Mouse (Mus musculus) cerebellum, adult 2 months (tissue): Measurements from ENCODE around the gene Rgs16. TPM values are rescaled to one million over a fixed set of nuclear protein-coding genes. Genes with fewer than 3 reads are reported as not detected.

Experiments used
- DNase-seq, 2 experiments: peaks; one replicate each; pipeline ENCODE4 v3.0.0; 2021
- H3K27ac ChIP-seq: fragments of 200-500 bp; 2 replicates; pipeline ENCODE4 v1.5.1; 2012; ENCODE audit warnings: low read length, control low read depth, inconsistent platforms; ENCODE audit not compliant: insufficient read depth
- H3K27me3 ChIP-seq: fragments of 200-500 bp; 2 replicates; pipeline ENCODE4 v1.6.1; 2012; ENCODE audit warnings: inconsistent platforms, mild to moderate bottlenecking, low read length, moderate library complexity; ENCODE audit not compliant: control insufficient read depth, insufficient read depth
- H3K4me1 ChIP-seq: fragments of 200-500 bp; 2 replicates; pipeline ENCODE4 v1.6.1; 2011; ENCODE audit warnings: low read length; ENCODE audit not compliant: control insufficient read depth, insufficient read depth
- H3K4me3 ChIP-seq: fragments of 200-500 bp; replicated peaks from 2 replicates; pipeline ENCODE3; 2011; ENCODE audit warnings: mild to moderate bottlenecking, low read depth, low read length, control low read depth; ENCODE audit not compliant: insufficient read depth
- CTCF ChIP-seq: fragments of 200-500 bp; IDR thresholded peaks from 2 replicates; pipeline ENCODE4 v1.5.1; 2011; ENCODE audit warnings: low read depth, mild to moderate bottlenecking, control low read depth, low read length, moderate library complexity, borderline replicate concordance; ENCODE audit not compliant: insufficient read depth
- POLR2A ChIP-seq: fragments of 200-500 bp; IDR thresholded peaks from 2 replicates; pipeline ENCODE4 v1.6.1; 2011; ENCODE audit warnings: low read length, control low read depth, borderline replicate concordance; ENCODE audit not compliant: insufficient read depth
- WGBS: fragments of 180-500 bp; shearing (Covaris S2); methylation state at CpG from one replicate; pipeline ENCODE4 v1.1.7; 2018; 5-methylcytosine and 5-hydroxymethylcytosine counted together
- polyA plus RNA-seq: library from polyadenylated mRNA; depleted of rRNA; stranded (reverse); fragments of >200 nt; gene quantifications from 2 replicates; pipeline ENCODE4 v1.2.3, GENCODE M21; 2012

Gene Rgs16
- polyA plus RNA-seq, 1 experiment = 12.2 TPM

DNA sequence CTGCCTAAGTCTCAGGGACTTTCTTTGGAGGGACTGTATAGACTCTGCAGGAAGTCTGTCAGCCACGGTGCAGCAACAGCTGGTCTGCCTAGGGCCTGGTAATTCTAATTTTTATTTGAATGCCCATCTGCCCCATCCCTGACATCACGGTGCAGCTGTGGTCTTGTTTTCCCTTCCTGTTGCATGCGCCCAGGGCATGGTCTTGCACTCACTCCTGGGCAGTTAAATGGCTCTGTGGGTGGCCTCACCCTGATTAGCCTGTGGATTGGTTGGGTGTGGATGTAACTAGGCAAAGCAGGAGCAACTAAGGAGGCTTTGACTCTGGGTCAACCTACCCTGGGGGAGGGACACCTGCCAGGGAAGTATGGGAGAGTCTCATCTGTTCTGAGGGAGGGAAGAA, 35.2 kb upstream of the Rgs16 start:
- H3K4me1 ChIP-seq = no peaks in the 10 kb centered on the region; the same call in none of the 2 replicates
- DNase-seq = no peak
- H3K4me3 ChIP-seq = no peak overlapping the region
- WGBS = 46% methylated on average over 3 of the region's 3 CpGs
- H3K27ac ChIP-seq = no peak overlapping the region
- H3K27me3 ChIP-seq = no peaks in the 10 kb centered on the region
- TF ChIP-seq CTCF = no peak
- no peak for TF ChIP-seq POLR2A

DNA sequence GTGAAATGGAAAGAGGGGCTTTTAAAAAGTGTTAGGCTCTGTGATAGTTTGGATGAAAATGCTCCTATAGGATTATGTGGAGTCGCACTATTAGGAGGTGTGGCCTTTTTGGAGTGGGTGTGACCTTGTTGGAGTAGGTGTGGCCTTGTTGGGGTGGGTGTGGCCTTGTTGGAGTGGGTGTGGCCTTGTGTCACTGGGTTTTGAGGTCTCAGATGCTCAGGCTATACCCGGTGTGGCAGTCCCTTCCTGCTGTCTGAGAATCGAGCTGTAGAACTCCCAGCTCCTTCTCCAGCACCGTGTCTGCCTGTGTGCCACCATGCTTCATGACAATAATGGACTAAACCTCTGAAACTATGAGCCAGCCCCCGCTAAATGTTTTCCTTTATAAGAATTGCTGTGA, 31.5 kb upstream of the Rgs16 start:
- H3K4me3 ChIP-seq = no peak overlapping the region
- no peaks in the 10 kb centered on the region; the same call in none of the 2 replicates for H3K4me1 ChIP-seq
- H3K27ac ChIP-seq = no peak overlapping the region
- WGBS = 94% methylated on average over 5 of the region's 5 CpGs
- TF ChIP-seq CTCF (no peak), POLR2A (no peak)
- H3K27me3 ChIP-seq = no peaks in the 10 kb centered on the region
- DNase-seq = no peak

DNA sequence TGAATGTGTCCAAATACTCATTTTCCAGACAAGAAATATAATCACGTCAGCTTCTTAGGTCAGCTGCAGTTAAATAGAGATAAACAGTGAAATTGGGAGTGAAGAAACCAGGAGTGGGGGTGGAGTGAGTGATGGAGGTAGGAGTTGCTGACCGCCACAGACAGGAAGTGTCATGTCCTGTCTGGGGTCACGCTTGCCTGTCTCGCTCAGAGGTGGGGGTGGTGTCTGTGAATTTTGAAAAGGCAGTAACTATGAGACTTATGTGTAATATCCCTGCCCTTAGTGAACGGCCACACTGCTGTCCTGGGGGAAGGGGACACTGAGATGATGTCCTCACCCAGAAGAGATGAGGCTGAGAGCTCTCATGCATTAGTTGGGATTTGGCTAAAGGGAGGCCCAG, 30.7 kb upstream of the Rgs16 start:
- no peak for DNase-seq
- TF ChIP-seq POLR2A = no peak
- no peak for TF ChIP-seq CTCF
- Histone ChIP-seq H3K4me1 (no peaks in the 10 kb centered on the region), H3K4me3 (no peak overlapping the region), H3K27me3 (no peaks in the 10 kb centered on the region), H3K27ac (no peak overlapping the region)
- whole genome bisulfite sequencing = 94% methylated on average over 5 of the region's 5 CpGs

DNA sequence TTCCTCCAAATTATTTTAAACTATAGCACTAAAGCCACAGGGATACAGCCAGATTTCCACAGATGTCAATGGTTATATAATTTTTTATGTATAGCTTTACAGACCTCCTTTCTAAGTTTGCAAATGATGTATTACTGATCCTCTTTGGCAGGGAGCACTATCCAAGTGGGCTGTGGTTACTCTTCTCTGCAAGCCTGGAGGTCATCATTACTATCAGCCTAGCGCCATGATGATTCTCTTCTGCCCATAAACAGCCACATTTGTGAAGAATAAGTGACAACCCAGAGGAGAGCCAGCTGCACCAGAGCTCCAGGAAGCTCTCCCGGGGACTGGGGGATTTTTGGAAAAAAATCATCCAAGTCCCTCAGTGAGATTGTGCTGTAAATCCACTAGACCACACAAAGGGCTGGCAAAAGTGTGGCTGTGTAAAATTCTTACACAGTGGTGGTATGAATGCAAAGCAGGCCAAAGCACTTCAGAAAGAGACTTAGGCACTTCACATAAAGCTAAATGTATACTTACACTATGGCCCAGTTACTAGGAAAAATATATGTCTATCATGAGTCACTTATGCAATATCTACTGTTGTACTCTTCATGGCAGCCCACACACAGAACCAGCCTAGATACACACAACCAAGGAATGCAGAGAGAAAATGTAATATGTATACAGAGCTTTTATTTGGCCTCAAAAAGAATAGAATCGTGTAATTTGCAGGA, 28.4 kb upstream of the Rgs16 start:
- no peak for DNase-seq
- H3K4me3 ChIP-seq = no peak overlapping the region
- 79% methylated on average over 3 of the region's 3 CpGs for WGBS
- TF ChIP-seq CTCF = no peak
- TF ChIP-seq POLR2A = no peak
- H3K4me1 ChIP-seq = no peaks in the 10 kb centered on the region
- H3K27ac ChIP-seq = no peak overlapping the region
- H3K27me3 ChIP-seq = no peaks in the 10 kb centered on the region

DNA sequence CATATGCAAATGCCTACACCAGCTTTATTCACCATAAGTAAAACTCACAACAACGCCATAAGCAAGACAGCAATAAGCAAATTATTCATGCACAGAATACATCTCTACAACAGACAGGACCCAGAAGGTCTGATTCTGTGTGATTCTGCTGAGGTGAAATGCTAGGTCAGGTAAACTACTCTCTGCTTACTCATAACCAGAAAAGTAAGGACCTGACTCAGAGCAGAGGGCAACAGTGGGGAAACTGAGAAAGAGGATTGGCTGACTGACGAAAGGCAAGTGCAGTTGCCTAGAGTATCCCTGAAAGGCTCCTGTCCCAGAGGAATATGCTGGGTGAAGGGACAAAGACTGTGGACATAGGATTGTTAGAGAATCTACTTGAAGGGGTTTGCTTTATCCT, 27.5 kb upstream of the Rgs16 start:
- 96% methylated on average over 2 of the region's 2 CpGs for WGBS
- Histone ChIP-seq H3K4me1 (no peaks in the 10 kb centered on the region), H3K4me3 (no peak overlapping the region), H3K27ac (no peak overlapping the region), H3K27me3 (no peaks in the 10 kb centered on the region)
- DNase-seq = no peak
- no peak for TF ChIP-seq POLR2A
- no peak for TF ChIP-seq CTCF

DNA sequence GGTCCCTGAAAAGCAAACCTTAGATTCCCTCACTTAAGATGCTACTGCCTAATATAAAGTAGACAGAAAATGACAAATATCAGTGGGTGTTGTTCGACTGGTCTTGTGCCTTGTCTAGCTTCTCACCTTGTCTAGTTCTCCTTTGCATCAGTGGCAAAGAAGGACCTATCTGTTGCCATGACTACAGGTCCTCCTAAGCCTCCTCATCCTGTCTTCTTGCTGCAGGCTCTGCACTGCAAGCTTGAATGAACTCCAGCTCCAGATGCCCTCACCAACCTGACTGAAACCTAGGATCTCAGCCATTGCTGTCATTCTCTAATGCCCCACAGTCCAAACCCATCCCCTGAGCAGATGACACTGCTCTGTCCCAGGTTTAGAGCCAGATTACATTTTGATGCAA, 22.2 kb upstream of the Rgs16 start:
- Histone ChIP-seq H3K27me3 (no peaks in the 10 kb centered on the region), H3K4me3 (no peak overlapping the region), H3K4me1 (no peaks in the 10 kb centered on the region), H3K27ac (no peak overlapping the region)
- TF ChIP-seq CTCF (no peak), POLR2A (no peak)
- no peak for DNase-seq
- WGBS = 83% methylated on average over 1 of the region's 1 CpGs

DNA sequence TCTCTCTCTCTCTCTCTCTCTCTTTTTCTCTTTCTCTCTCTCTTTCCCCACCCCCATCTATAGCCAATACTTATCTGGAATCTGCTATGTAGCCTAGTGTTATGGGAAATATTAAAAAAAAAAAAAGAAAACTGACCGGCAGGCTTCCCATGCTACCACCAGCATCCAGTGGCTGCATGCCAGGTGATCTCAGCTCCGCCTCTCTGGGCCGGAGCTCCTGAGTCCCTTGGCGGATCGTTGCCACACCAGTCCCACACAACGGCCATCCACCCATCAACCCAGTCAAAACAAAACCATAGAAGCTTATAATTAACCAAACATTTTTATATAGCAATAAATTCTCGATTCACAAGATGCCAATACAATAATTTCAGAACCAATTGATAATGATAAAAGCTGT, 19.2 kb upstream of the Rgs16 start:
- 40% methylated on average over 7 of the region's 7 CpGs for WGBS

DNA sequence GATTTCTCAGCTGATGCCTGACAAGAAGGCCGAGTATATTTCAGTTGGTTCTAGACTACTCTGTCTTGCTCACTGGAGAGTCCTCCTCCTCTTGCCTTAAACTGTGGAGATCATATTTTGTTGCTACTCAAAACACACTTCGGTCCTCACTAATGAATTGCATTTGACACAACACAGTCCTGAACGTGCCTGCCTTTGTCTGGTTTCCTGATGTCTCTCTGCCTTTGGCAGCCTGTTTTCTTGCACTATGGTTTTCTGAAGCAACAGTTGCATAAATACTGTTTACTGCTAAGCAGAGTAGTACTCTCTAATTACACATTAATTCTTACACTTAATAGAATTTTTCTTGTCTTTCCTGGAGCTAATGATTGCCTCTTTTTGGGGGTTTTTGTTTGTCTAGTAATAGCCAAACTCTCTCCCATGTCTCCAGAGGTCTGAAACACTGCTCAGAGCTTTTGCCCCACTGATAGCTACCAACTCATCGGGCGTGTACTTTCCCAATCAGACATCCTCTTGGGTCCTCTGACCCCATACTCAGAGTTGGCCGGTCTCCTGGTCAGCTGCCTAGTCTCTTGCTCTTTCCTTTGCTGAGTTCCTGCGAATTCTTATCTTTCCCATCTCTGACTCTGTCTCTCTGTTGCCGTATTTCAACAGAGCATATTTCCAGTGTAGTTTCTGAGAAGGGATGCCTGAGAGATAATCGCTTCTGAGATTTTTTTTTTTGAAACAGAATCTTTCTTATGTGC, 18.4 kb upstream of the Rgs16 start:
- no peak for DNase-seq
- Histone ChIP-seq H3K4me1 (no peaks in the 10 kb centered on the region), H3K4me3 (no peak overlapping the region), H3K27ac (no peak overlapping the region), H3K27me3 (no peaks in the 10 kb centered on the region)
- 90% methylated on average over 9 of the region's 9 CpGs for WGBS
- no peak for TF ChIP-seq POLR2A
- no peak for TF ChIP-seq CTCF

More for the DNA sequence above, 19.2 kb upstream of the Rgs16 start:
- no peak overlapping the region for H3K4me3 ChIP-seq
- no peak overlapping the region for H3K27ac ChIP-seq
- no peak for TF ChIP-seq POLR2A
- no peak for TF ChIP-seq CTCF
- DNase-seq = no peak
- H3K27me3 ChIP-seq = no peaks in the 10 kb centered on the region
- H3K4me1 ChIP-seq = no peaks in the 10 kb centered on the region
